ENCODE assay signal across 23 mouse cellular contexts in the genomic region with DNA sequence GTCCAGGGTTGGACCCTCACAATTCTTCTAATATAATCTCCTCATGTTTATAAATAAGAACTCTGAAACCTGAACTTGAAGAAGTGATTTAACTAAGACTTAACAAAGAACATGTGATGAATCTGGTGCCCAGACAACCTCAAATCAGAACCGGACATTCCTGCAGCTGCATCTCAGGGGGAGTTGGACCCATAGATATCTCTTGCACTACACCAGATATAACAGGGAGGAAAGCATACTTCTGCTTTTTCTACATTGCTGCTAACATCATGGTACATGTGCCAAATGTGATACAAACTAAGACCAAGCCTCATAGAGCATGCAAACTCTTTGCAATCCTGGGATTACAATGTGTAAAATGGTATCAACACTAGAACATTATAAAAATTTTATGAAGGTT. TPM values are rescaled to one million over a fixed set of nuclear protein-coding genes. Genes with fewer than 3 reads are reported as not detected.
A peak's percentile ranks its signal among the peaks of the same experiment; 100 is the strongest.
DNase-seq lines count a peak whose midpoint lies in the region; TF ChIP-seq lines count a peak whose summit lies in the region.
"Had no signal": no experiment of that assay in that cellular context is flagged by ENCODE, and none has a peak within 500 bp of the region (broad histone marks: within the 10 kb centered on the region; RNA-seq: fewer than 3 reads in every experiment).

No protein-coding gene starts in this region.

- no peak for DNase-seq in gastrocnemius, adult 2 months
- no peak for DNase-seq in gastrocnemius, adult 18-20 months (ENCODE audit: low spot score)
- DNase-seq in A20 (ENCODE audit: low read depth, low spot score): peak; percentile 48
- DNase-seq in left cerebral cortex, adult 18-20 months (ENCODE audit: low spot score in 2 of 2): no peak
- no peak for DNase-seq in cerebellum, postnatal 25 days
- DNase-seq: adrenal gland, adult 8-10 months; adrenal gland, postnatal 25 days; B cell, adult 2 months; cerebellum, adult 2 months; cerebellum, adult 9-11 months; embryo, embryonic 11 days; gastrocnemius, postnatal 14 days; kidney, adult 11 months; kidney, adult 8-10 months had no signal

- TF ChIP-seq CTCF in gastrocnemius, adult 2 months (IDR thresholded peaks at IDR 0.05): no peak

- H3K4me1 ChIP-seq in brown adipose tissue, adult 24 weeks (ENCODE audit: control insufficient read depth, insufficient read depth, insufficient read length, low read length): peaks cover 4% of the 10 kb centered on the region
- H3K4me1 ChIP-seq: embryonic facial prominence, embryonic 10.5 days; embryonic facial prominence, embryonic 13.5 days; forebrain, embryonic 12.5 days; forebrain, embryonic 15.5 days; hindbrain, embryonic 10.5 days; hindbrain, embryonic 13.5 days; intestine, embryonic 15.5 days had no signal

- intact Hi-C loops in gastrocnemius, adult 2 months (cut with DNase I): no loop called here

- H3K27ac ChIP-seq in gastrocnemius, adult 2 months: peak overlapping the region; percentile 71
- H3K27ac ChIP-seq in brown adipose tissue, adult 24 weeks (replicated peaks; ENCODE audit: low read depth, low read length): peak overlapping the region; percentile 93
- H3K27ac ChIP-seq: embryonic facial prominence, embryonic 10.5 days; embryonic facial prominence, embryonic 13.5 days; forebrain, embryonic 12.5 days; forebrain, embryonic 15.5 days; hindbrain, embryonic 10.5 days; hindbrain, embryonic 13.5 days; intestine, embryonic 15.5 days had no signal

- no peak overlapping the region for H3K4me3 ChIP-seq in gastrocnemius, adult 2 months
- no peak overlapping the region for H3K4me3 ChIP-seq in brown adipose tissue, adult 24 weeks (ENCODE audit: insufficient read depth, low read depth, low read length)
- H3K4me3 ChIP-seq: embryonic facial prominence, embryonic 10.5 days; embryonic facial prominence, embryonic 13.5 days; erythroblast, embryonic 14.5 days; forebrain, embryonic 12.5 days; forebrain, embryonic 15.5 days; hindbrain, embryonic 10.5 days; hindbrain, embryonic 13.5 days; intestine, embryonic 15.5 days had no signal

RNA-seq across cellular contexts. Expression of a gene that starts 51.8 kb away (rescaled TPM):
- 1 to 10 TPM; 4.3 to 5.4 TPM for total RNA-seq in gastrocnemius, adult 2 months (2021)
- 1 to 10 TPM; 5.9 to 7.4 TPM for total RNA-seq in gastrocnemius, adult 18-20 months (2021)
- 9.8 and 12.0 TPM in 2 replicates for polyA plus RNA-seq in brown adipose tissue, adult 24 weeks (2012; ENCODE audit: insufficient read depth, insufficient read length, missing spikeins)
- total RNA-seq in left cerebral cortex, adult 18-20 months (2021): 10 to 100 TPM; 11.5 to 12.1 TPM
